Mouse (Mus musculus): Measurements from ENCODE around the gene Dnttip2. TPM values are rescaled to one million over a fixed set of nuclear protein-coding genes. Genes with fewer than 3 reads are reported as not detected.
A peak's percentile ranks its signal among the peaks of the same experiment; 100 is the strongest.

Gene Dnttip2
- polyA plus RNA-seq, 1 experiment from 2014 or later: 52.7 TPM

GRCm38 (mm10) chr3:122308981-122309380 is 34.8 kb downstream of the Dnttip2 start:
- no peaks in the 10 kb centered on the region for H3K9me3 ChIP-seq (replicated peaks)
- no peaks in the 10 kb centered on the region for H3K27me3 ChIP-seq
- no peak for DNase-seq
- H3K4me2 ChIP-seq: no peak overlapping the region
- no peaks in the 10 kb centered on the region for H3K36me3 ChIP-seq
- H3K4me1 ChIP-seq (replicated peaks): peaks cover 4% of the 10 kb centered on the region
- H3K27ac ChIP-seq: no peak overlapping the region
- 26% methylated on average over 6 of the region's 6 CpGs for WGBS (ENCODE audit: insufficient replicate concordance)
- H3K4me3 ChIP-seq (replicated peaks): no peak overlapping the region
- no peak overlapping the region for H3K9ac ChIP-seq
- ATAC-seq (ENCODE audit: low read depth): no peak

GRCm38 (mm10) chr3:122312078-122312477 is 37.9 kb downstream of the Dnttip2 start:
- no peaks in the 10 kb centered on the region for H3K27me3 ChIP-seq
- ATAC-seq (ENCODE audit: low read depth) (0 out of 2 replicates have a peak, but pooled peaks have one; percentile 33), DNase-seq (peak; percentile 55)
- WGBS (ENCODE audit: insufficient replicate concordance): 18% methylated on average over 2 of the region's 2 CpGs
- H3K9me3 ChIP-seq (replicated peaks): no peaks in the 10 kb centered on the region
- H3K36me3 ChIP-seq: no peaks in the 10 kb centered on the region
- H3K4me3 ChIP-seq (replicated peaks): no peak overlapping the region
- peaks cover 11% of the 10 kb centered on the region for H3K4me1 ChIP-seq (replicated peaks)
- no peak overlapping the region for H3K4me2 ChIP-seq
- no peak overlapping the region for H3K27ac ChIP-seq
- no peak overlapping the region for H3K9ac ChIP-seq

GRCm38 (mm10) chr3:122312936-122313629 is 38.9 kb downstream of the Dnttip2 start:
- Histone ChIP-seq H3K9me3 (replicated peaks) (no peaks in the 10 kb centered on the region), H3K27ac (peak overlapping the region; percentile 60; the same call in 1 of the 2 replicates), H3K4me1 (replicated peaks) (peaks cover 11% of the 10 kb centered on the region), H3K36me3 (no peaks in the 10 kb centered on the region), H3K27me3 (no peaks in the 10 kb centered on the region), H3K4me3 (replicated peaks) (no peak overlapping the region), H3K9ac (no peak overlapping the region), H3K4me2 (no peak overlapping the region)
- WGBS (ENCODE audit: insufficient replicate concordance): 57% methylated on average over 10 of the region's 10 CpGs
- DNase-seq (no peak), ATAC-seq (ENCODE audit: low read depth) (peak; percentile 72)

GRCm38 (mm10) chr3:122313936-122314335 is 39.7 kb downstream of the Dnttip2 start:
- no peaks in the 10 kb centered on the region for H3K27me3 ChIP-seq
- ATAC-seq (ENCODE audit: low read depth): peak; percentile 20; the same call in 1 of the 2 replicates

GRCm38 (mm10) chr3:122316621-122317020 is 42.4 kb downstream of the Dnttip2 start:
- Histone ChIP-seq H3K4me1 (replicated peaks) (peaks cover 11% of the 10 kb centered on the region), H3K4me2 (no peak overlapping the region), H3K27ac (no peak overlapping the region), H3K9me3 (replicated peaks) (no peaks in the 10 kb centered on the region), H3K4me3 (replicated peaks) (no peak overlapping the region), H3K36me3 (no peaks in the 10 kb centered on the region), H3K27me3 (0 out of 2 replicates have a peak, but pooled peaks cover 4% of the 10 kb centered on the region), H3K9ac (no peak overlapping the region)
- DNase-seq (no peak), ATAC-seq (ENCODE audit: low read depth) (no peak)
- 23% methylated on average over 11 of the region's 11 CpGs for WGBS (ENCODE audit: insufficient replicate concordance)

More at GRCm38 (mm10) chr3:122313936-122314335, 39.7 kb downstream of the Dnttip2 start:
- DNase-seq: no peak
- H3K4me2 ChIP-seq: no peak overlapping the region
- H3K9ac ChIP-seq: no peak overlapping the region
- no peaks in the 10 kb centered on the region for H3K9me3 ChIP-seq (replicated peaks)
- H3K4me1 ChIP-seq (replicated peaks): peaks cover 11% of the 10 kb centered on the region
- no peak overlapping the region for H3K4me3 ChIP-seq (replicated peaks)
- H3K27ac ChIP-seq: peak overlapping the region; percentile 60
- 20% methylated on average over 7 of the region's 7 CpGs for WGBS (ENCODE audit: insufficient replicate concordance)
- H3K36me3 ChIP-seq: no peaks in the 10 kb centered on the region

- no peak overlapping the region for H3K27ac ChIP-seq
- no peak for DNase-seq
- WGBS (ENCODE audit: insufficient replicate concordance): 76% methylated on average over 6 of the region's 6 CpGs
Observed at GRCm38 (mm10) chr3:122317339-122317738, 43.2 kb downstream of the Dnttip2 start.

GRCm38 (mm10) chr3:122322226-122322625 is 48.0 kb downstream of the Dnttip2 start:
- Histone ChIP-seq H3K36me3 (no peaks in the 10 kb centered on the region), H3K4me3 (replicated peaks) (no peak overlapping the region), H3K27ac (no peak overlapping the region), H3K27me3 (0 out of 2 replicates have a peak, but pooled peaks cover 4% of the 10 kb centered on the region), H3K4me1 (replicated peaks) (no peaks in the 10 kb centered on the region; the same call in 1 of the 2 replicates), H3K4me2 (no peak overlapping the region), H3K9me3 (replicated peaks) (no peaks in the 10 kb centered on the region), H3K9ac (no peak overlapping the region)
- WGBS (ENCODE audit: insufficient replicate concordance): 48% methylated on average over 9 of the region's 9 CpGs
- no peak for DNase-seq
- no peak for ATAC-seq (ENCODE audit: low read depth)

More at GRCm38 (mm10) chr3:122317339-122317738, 43.2 kb downstream of the Dnttip2 start:
- Histone ChIP-seq H3K9me3 (replicated peaks) (no peaks in the 10 kb centered on the region), H3K4me2 (no peak overlapping the region), H3K4me1 (replicated peaks) (peaks cover 11% of the 10 kb centered on the region), H3K27me3 (0 out of 2 replicates have a peak, but pooled peaks cover 4% of the 10 kb centered on the region), H3K9ac (no peak overlapping the region), H3K4me3 (replicated peaks) (no peak overlapping the region), H3K36me3 (no peaks in the 10 kb centered on the region)
- ATAC-seq (ENCODE audit: low read depth): no peak

GRCm38 (mm10) chr3:122323841-122324240 is 49.7 kb downstream of the Dnttip2 start:
- no peak overlapping the region for H3K4me2 ChIP-seq
- H3K36me3 ChIP-seq: no peaks in the 10 kb centered on the region
- H3K27ac ChIP-seq: no peak overlapping the region
- WGBS (ENCODE audit: insufficient replicate concordance): 67% methylated on average over 6 of the region's 6 CpGs
- DNase-seq: no peak
- ATAC-seq (ENCODE audit: low read depth): no peak
- H3K4me3 ChIP-seq (replicated peaks): no peak overlapping the region
- 0 out of 2 replicates have a peak, but pooled peaks cover 4% of the 10 kb centered on the region for H3K27me3 ChIP-seq
- H3K4me1 ChIP-seq (replicated peaks): no peaks in the 10 kb centered on the region; the same call in 1 of the 2 replicates
- no peaks in the 10 kb centered on the region for H3K9me3 ChIP-seq (replicated peaks)
- no peak overlapping the region for H3K9ac ChIP-seq

GRCm38 (mm10) chr3:122324528-122324927 is 50.3 kb downstream of the Dnttip2 start:
- DNase-seq (no peak), ATAC-seq (ENCODE audit: low read depth) (peak; percentile 61)
- no peaks in the 10 kb centered on the region; the same call in 1 of the 2 replicates for H3K4me1 ChIP-seq (replicated peaks)
- no peak overlapping the region for H3K9ac ChIP-seq
- H3K9me3 ChIP-seq (replicated peaks): no peaks in the 10 kb centered on the region
- no peaks in the 10 kb centered on the region for H3K36me3 ChIP-seq
- 0 out of 2 replicates have a peak, but pooled peaks cover 3% of the 10 kb centered on the region for H3K27me3 ChIP-seq
- H3K4me3 ChIP-seq (replicated peaks): no peak overlapping the region
- 69% methylated on average over 3 of the region's 3 CpGs for WGBS (ENCODE audit: insufficient replicate concordance)
- H3K27ac ChIP-seq: no peak overlapping the region
- no peak overlapping the region for H3K4me2 ChIP-seq

GRCm38 (mm10) chr3:122330484-122330883 is 56.3 kb downstream of the Dnttip2 start:
- Histone ChIP-seq H3K36me3 (no peaks in the 10 kb centered on the region), H3K4me2 (no peak overlapping the region), H3K4me3 (replicated peaks) (no peak overlapping the region), H3K9me3 (replicated peaks) (no peaks in the 10 kb centered on the region), H3K27ac (no peak overlapping the region), H3K9ac (no peak overlapping the region), H3K27me3 (no peaks in the 10 kb centered on the region), H3K4me1 (replicated peaks) (no peaks in the 10 kb centered on the region; the same call in 1 of the 2 replicates)
- ATAC-seq (ENCODE audit: low read depth): no peak
- 59% methylated on average over 12 of the region's 12 CpGs for WGBS (ENCODE audit: insufficient replicate concordance)
- no peak for DNase-seq

- Histone ChIP-seq H3K36me3 (no peaks in the 10 kb centered on the region), H3K4me2 (no peak overlapping the region), H3K4me1 (replicated peaks) (no peaks in the 10 kb centered on the region; the same call in 1 of the 2 replicates), H3K27ac (no peak overlapping the region), H3K9me3 (replicated peaks) (no peaks in the 10 kb centered on the region), H3K27me3 (no peaks in the 10 kb centered on the region), H3K9ac (no peak overlapping the region), H3K4me3 (replicated peaks) (no peak overlapping the region)
- 42% methylated on average over 4 of the region's 4 CpGs for WGBS (ENCODE audit: insufficient replicate concordance)
- no peak for DNase-seq
- ATAC-seq (ENCODE audit: low read depth): no peak
Observed at GRCm38 (mm10) chr3:122333493-122333892, 59.3 kb downstream of the Dnttip2 start.

Measured in liver, embryonic 13.5 days (tissue).